Mouse (Mus musculus): ENCODE data around the gene Capn1.
"Not testable (repeated sequence)": the region's sequence is repeated elsewhere in the genome, so short reads cannot be mapped to it uniquely, and the experiment has no call there.

Gene Capn1

DNA sequence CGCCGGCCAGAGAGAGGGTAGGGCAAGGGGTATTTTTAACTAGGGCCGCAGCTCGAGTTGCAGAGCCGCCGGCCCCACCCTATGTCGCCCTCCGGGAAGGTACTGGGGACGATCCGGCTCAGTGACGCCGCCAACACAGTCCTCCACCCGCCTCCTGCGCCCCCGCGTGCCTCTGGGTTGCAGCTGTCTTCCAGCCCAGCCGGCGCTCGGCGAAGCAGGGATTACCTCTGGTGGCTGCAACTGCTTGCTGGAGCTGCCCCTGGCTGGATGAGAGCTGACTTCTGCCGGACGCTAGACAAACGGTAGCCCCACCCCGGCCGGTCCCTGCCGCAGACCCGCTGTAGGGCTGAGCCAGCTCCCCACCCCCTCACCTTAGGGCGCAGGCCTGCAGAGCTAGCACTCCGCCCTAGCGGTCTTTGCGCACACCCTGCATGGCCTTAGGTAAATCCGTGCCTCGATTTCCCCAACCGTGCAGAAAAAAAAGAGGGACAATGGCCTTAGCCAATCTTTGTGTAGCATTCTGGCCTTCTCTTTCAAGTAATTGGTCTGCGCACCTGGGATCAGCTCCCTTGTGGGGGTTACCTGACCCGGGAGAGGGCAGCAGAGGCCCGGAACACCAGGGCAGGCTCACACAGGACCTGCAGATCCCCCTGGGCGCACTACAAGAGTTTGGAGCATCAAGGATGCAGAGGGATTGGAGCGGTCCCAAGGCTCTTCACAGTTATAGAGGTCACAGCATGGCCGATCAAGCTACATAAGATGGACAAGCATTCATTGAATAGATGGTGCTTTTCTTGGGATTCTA is at the start of gene Capn1:
TSS of gene Capn1 (minus strand) at position 387 of the 805 bp plus-strand sequence.
- no peak for DNase-seq (ENCODE audit: extremely low read depth, low read depth, low spot score)

DNA sequence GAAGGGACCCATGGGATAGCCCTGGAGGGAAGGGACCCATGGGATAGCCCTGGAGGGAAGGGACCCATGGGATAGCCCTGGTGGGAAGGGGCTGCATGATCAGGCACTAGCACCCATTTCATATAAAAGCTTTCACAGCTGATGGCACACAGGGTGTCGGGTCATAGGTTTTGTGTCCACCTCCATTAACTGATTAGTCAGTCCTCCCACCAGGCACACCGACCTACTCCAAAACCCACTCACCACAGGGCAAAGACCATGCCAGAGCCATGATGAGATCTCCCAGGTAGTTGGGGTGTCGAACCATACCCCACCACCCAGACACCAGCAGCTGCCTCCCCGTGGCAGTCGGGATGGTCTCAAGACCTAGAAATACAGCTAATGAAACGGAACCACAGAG is 47.4 kb upstream of the Capn1 start:
- no peak for DNase-seq (ENCODE audit: extremely low read depth, low read depth, low spot score)

DNA sequence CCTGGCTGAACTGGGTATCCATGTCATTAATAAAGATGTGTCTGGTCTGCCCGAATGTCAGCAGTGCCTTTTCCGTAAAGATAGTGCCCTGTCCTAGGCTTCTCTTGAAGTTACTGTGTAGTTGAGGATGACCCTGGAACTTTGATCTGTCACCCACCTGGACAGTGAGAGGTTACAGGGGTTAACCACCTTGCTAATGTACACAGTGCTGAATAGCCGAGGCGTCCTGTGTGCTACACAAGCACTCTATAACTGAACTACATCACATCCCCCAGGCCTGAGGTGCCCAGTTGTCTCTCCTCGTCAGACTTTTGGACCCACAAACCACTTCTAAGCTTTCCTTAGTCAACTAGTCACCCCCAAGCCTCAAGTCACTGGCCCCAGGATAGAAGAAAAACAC is 46.7 kb upstream of the Capn1 start:
- DNase-seq (ENCODE audit: extremely low read depth, low read depth, low spot score): no peak

DNA sequence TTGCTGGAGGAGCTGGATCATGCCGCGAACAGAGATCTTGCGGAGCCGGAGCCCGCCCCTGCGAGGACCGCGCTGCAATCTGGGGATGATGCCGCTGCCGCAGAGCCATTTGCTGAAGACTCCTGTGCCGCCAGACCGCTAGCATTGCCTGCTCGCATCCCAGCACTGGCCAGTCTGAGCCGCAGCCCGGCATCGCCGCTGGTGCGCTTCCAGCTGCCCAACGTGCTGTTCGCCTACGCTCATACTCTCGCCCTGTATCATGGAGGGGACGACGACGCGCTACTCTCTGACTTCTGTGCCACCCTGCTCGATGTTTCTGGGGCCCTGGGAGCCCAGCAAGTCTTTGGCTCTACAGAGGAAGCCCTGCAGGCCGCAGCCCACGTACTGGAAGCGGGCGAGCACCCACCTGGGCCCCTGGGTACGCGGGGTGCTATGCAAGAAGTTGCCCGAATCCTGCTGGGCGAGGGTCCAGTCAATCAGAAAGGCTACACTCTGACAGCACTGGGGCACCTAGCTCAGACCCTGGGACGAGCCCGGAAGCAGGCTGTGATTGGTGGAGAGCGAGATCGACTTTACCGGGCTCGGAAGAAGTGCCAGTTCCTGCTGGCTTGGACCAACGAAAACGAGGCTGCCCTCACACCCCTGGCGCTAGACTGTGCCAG is 46.1 kb upstream of the Capn1 start:
- DNase-seq (ENCODE audit: extremely low read depth, low read depth, low spot score): no peak

DNA sequence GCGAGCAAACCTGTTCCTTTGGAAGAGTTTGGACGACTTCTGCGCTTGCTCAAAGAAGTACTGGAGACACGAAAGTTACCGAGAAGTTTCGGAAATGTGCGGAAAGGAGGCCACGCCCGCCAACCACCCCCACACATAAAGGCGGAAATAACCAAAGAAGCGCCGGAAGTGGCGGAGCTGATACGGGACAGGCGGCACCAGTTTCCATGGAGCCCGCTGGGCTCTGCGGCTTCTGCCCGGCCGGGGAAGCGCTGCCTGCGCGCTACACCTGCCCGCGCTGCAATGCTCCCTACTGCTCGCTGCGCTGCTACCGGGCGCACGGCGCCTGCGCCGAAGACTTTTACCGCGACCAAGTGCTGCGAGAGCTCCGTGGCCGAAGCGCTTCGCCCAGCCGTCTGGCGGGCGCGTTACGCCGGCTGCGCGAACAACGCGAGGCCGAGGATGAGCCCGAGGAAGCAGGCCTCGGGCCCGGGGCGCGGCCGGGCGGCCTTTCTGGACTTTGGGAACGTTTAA is 45.4 kb upstream of the Capn1 start, which contains the start of gene Znhit2:
TSS of gene Znhit2 (plus strand) at position 172 of the 513 bp plus-strand sequence.
- DNase-seq (ENCODE audit: extremely low read depth, low read depth, low spot score): no peak

DNA sequence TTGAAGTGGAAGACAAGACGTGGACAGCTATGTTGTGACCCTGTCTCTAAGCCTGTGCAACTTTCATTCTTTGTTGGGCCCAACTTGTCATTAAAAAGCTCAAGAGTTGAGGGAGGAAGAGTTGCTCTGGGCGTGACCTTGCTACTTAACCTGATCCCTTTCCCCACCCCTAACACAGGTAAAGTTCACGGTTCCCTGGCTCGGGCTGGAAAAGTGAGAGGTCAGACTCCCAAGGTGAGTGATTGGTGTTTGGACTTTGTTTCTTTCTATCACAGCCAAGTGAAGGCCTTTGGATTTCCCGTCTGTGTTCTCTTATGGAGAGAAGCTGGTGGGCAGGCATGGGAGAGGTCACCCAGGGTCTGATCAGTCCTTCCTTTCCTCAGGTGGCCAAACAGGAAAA is 43.3 kb upstream of the Capn1 start:
- no peak for DNase-seq (ENCODE audit: extremely low read depth, low read depth, low spot score)

DNA sequence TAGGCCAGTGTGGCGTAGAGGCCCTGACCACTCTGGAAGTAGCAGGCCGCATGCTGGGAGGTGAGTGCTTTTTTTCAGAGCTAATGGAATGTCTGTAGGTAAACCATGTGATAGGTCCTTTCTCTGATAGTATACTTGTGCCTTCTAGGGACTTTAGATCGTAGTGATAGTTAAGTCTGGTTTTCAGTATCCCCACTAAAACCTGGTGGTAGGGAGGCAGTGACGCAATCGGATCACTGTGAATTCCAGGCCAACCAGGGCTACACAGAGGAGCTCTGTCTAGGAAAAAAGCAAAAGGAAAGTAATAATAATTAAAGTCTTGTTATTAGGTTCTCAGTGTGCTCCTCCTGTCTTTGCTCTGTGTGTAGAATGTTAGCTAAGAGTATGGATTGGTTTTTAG is 42.8 kb upstream of the Capn1 start:
- no peak for DNase-seq (ENCODE audit: extremely low read depth, low read depth, low spot score)

DNA sequence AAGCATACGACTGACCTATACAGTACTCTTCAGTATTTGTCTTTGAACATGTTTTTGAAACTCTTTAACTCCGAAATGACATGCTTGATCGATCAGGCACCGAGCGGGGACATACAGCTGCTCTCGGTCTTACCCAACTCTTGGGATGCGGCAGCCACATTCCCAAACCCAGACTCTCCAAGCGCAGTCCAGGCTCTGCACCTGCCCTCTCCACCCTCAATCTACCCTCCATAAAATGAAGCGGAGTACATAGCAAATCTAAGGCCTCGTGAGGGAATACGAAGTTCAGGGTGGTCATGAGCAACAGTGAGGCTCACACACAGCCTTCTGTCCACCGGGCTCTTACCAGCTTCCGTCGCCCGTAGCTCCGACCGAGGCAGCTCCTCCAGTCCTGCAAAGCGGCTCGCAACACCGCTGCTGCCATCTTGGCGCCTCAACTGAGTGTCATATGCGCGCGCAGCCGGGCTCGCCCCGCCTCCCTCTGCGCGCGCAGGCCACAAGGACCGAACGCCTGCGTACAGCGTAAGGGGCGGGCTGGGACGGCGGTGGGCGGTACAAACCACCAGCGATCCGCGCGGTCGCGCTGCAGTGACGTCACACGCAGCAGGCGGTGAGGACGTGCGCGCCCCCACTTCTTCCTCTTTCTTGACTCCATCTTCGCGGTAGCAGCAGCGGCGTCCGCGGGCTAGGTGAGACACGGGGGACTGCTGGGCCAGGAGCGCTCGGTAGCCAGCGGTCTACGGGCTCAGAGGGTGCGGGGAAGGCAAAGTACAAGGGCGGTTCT is 41.8 kb upstream of the Capn1 start, which contains the start of the genes Mrpl49 and Fau:
TSS of gene Mrpl49 (minus strand) at position 473 of the 784 bp plus-strand sequence.
TSS of gene Fau (plus strand) at position 532 of the 784 bp plus-strand sequence.
- no peak for DNase-seq (ENCODE audit: extremely low read depth, low read depth, low spot score)

DNA sequence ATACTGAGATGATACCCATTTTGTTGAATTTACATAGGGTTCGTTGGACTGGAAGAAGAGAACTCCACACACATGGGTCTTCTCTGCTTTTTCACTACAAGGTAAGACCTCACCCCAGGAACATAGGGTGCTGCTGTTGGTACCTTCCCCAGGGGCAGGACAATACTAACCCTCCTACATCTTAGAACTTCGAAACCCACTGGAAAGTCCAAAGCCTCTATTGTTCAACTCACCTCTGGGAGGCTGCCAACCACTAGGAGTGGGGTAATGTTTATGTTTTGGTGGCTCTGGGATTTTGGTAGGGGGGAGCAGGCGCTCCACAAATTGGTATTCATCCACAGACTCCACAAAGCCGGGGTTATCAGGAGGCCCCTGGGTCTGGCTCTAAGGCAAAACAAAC is 41.0 kb upstream of the Capn1 start:
- no peak for DNase-seq (ENCODE audit: extremely low read depth, low read depth, low spot score)

DNA sequence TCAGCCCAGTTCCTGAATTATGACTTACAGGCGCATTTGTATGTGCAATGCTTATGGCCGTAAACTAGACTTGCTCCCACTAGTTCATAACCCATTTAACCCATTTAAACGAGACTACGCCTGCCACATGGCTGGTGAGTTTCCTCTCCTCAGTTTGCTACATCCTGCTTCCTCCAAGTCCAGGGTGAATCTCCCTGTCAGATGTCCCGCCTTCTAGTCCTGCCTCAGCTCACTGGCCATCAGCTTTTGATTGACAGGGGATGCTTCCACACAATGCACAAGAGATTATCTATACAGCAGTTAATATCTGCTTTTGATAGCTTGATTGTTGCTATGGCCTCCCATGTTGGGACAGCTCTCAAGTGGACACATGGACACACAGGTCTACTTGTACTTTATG is 38.6 kb upstream of the Capn1 start:
- DNase-seq (ENCODE audit: extremely low read depth, low read depth, low spot score): no peak

DNA sequence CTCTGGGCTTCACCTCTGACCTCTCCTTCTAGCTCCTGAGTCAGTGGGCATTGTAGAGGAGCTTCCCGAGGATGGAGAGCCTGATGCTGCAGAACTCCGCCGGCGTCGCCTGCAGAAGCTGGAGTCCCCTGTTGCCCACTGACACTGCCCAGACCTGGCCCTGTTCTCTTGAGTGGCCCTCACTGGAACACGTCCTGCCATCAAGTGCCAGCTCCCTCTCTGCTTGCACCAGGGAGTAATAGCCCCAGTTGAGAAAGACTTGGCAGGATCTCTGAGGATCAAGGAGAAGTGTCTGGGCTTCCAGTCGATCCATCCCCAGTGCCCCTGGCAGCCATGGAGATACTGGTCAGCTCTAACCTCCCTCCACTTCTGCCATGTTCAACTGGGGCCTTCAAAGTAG is 36.8 kb upstream of the Capn1 start:
- no peak for DNase-seq (ENCODE audit: extremely low read depth, low read depth, low spot score)

DNA sequence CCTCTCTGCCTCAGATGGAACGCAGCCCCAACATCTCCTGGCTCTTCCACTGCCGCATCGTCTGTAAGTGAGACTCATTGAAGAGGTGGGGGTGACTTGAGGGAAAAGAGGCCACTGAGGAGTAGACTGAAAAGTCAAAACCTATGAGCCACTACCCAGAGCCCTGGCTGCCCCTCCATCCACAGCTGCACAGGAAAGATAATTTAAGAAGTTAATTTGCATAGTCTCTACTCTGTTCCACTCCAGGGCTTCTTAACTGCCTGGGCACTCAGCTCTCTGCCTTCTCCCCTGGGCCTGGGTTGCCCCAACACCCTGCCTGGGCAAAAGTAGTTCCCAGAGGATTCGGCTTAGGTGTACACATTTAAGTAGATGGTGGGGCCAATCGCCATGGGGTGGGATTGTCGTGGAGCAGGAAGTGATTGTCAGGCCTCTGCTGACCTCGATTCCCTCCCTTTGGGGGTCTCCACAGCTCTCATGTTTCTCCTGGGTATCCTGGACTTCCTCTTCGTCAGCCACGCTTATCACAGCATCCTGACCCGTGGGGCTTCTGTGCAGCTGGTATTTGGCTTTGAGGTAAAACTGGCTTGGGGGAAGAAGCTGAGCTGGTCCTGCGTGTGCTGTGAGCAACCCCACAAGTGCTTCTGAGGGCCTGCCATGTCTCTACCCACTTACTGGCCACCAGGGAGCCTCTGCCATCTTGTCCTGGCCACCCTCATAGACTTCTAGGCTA is 33.1 kb upstream of the Capn1 start:
- DNase-seq (ENCODE audit: extremely low read depth, low read depth, low spot score): no peak

DNA sequence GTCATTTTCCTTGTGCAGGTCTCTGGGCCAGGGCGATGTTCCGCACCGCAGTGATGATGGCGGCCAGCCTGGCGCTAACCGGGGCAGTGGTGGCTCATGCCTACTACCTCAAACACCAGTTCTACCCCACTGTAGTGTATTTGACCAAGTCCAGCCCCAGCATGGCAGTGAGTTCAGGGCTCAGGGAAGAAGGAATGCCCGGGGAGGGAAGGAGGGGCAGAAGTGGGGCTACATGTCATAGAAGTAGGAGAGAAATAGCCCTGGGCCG is 32.1 kb upstream of the Capn1 start:
- DNase-seq (ENCODE audit: extremely low read depth, low read depth, low spot score): no peak

DNA sequence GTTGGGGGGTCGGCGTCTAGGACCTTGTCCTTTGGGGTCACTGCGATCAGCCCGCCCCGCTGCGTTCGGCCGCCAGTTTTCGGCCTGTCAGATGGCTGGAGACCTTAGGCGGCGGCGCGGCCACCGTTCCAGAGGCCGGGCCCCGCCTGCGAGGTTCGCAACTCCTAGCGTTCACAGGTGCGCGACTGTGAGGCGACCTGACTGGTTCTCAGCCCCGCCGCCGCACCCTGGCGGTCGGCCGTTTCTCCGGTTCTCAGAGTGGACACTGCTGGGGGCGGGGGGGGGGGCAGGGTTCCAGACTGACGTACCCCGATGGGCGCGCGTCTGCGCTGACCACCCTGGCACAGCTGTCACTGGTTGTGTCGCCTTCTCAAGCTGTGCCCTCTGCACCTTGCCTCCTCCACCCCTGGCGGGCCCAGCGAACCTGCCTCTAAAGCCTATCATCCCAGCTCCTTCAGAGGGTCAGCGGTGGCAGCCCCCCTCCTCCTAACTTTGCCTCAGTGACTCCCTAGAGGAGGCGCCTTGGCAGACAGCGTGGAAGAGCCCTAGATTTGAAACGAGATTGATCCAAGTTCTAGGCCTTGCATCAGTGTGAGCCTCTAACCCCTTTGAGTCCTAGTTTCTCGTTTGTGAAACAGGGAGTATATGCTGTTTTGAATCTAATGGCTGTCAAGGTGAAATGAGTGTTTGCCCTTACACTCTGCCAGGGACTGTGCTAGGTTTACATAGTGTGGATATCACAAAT is 31.6 kb upstream of the Capn1 start:
- no peak for DNase-seq (ENCODE audit: extremely low read depth, low read depth, low spot score)

DNA sequence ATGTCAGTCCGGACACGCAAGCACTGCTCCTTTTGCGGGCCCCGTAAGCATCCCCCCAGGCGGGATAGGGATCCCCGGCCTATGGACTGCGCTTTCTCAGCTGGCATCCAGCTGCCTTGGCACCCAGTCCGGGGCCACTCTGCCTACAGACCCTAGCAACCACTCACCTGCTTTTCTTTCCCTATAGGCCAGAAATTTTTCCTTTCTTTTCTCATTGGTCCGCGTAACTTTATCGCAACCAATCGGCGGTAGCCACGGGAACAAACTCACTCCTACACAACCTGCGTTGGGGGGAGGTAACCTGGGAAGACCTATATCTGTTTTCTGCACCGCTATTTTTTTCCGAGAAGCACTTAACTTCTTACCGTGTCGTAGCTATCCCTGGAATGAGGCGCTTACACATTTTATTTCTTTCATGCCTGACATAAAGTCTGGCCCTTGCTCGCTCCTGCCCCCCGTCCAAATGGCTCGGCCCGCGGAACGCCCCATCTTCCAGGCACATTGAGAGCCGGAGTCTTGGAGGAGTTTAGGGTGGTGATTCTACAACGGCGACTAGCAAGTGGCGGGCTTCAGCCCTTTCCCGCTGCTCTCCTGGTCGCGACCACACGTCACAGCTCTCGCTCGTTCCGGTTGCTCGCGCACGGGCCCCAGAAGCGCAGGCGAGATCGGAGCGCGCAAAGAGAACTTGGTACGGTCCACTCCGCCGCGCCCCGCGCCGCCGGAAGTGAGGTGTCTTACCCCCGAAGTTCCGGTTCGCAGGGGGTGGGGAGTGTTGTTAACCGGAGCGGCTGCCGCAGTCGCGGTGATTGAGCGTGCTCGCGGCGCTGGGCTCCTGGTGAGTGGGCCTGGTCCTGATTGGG is 30.8 kb upstream of the Capn1 start, which contains the start of gene Syvn1:
TSS of gene Syvn1 (plus strand) at position 283 of the 860 bp plus-strand sequence.
- DNase-seq (ENCODE audit: extremely low read depth, low read depth, low spot score): peak; percentile 74

DNA sequence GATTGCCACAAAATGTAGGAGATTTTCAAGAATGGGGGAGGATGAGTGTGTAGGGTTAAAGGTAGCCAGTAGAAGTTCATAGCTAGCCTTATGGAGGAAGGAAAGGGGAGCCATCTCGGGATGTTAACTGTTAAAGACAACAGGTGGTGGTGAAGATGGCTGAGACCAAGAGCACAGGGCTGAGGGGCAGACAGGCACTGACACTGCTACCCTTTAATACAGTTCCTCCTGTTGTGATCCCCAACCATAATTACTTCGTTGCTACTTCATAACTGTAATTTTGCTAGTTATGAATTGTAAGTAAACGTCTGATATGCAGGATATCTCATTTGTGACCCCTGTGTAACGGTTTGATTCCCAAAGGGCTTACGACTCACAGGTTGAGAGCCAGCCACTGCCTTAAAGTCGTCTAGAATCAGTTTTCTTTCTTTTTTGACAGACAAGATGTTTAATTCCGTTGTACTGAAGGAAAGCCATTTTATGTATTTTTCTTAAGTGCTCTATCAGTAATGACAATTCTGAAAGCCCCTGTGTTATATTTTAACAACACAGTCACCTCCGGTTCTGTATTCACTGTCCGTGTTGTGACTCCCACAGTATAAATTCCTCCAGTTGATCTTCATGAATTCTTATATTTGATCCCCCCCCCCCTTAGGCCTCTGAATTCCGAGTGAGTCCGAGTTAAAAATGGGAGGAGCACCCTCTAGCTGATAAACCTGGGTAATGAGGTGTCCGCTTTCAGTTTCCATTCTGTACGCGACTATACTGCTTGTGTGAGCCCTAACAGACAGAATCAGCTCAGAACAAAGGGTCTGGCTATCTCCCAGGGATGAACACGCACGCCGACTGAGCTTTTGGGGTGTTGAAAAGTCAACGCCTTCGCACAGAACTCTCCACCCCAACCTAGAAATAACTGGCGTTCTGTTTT is 29.9 kb upstream of the Capn1 start:
- DNase-seq (ENCODE audit: extremely low read depth, low read depth, low spot score): no peak

DNA sequence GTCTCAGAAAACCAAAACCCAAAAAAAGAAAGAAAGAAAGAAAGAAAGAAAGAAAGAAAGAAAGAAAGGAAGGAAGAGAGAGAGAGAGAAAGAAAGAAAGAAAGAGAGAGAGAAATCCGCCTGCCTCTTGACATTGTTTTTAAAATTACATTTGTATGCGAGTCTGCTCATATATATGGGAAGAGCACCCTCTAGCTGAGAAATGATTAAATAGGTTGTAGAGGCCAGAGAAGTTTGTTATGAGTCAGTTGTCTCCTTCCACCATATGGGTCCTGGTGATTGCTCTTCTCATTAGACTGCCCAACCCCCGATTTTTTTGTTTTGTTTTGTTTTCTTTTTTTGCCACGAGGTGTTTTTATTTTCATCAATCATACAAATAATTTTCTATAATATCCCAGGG is 28.4 kb upstream of the Capn1 start:
- DNase-seq (ENCODE audit: extremely low read depth, low read depth, low spot score): not testable (repeated sequence)

DNA sequence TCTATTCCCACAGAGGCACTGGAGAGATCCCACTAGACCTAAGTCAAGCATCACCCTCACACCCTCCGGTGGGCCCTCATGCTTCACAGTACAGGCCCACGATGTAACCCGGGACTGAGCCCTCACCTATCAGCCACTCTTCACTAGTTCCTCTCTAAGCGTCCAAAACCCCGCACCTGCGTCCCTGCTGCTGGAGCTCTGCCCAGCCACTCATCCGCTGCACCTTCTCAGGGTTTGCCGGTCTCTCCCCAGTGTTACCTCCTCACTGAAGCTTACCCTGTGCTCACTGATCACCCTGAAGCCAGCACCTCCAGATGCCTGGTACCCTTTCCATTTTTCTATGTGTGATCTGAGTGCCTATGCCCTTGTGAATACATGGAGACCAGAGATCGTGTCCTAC is 26.6 kb upstream of the Capn1 start:
- no peak for DNase-seq (ENCODE audit: extremely low read depth, low read depth, low spot score)
